Mouse (Mus musculus): ENCODE results near the gene Slc9a9. TPM values are rescaled to one million over a fixed set of nuclear protein-coding genes. Genes with fewer than 3 reads are reported as not detected.

Gene Slc9a9
- total RNA-seq, 2 experiments from 2014 or later, result 5.9 to 8.5 TPM

DNA sequence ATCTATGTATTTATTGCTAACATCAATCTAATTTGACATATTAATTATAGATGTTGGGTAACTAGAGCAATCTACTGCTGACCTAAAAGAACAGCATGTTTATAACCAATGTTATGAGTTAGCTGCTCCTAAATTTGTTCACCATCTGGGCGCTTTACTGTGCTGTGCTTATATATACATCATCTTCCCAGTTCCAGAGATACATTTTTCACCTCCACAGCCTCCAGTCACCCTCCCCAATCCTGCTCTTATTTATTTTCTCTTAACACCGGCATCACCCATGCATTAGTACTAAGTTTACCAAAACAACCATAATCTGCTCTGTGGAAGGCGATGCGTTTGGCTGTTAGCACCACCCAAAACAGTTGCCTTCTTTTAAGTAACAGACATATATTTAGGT is 391.0 kb downstream of the Slc9a9 start:
- no peak for ATAC-seq (replicated peaks; ENCODE audit: poor library complexity)

DNA sequence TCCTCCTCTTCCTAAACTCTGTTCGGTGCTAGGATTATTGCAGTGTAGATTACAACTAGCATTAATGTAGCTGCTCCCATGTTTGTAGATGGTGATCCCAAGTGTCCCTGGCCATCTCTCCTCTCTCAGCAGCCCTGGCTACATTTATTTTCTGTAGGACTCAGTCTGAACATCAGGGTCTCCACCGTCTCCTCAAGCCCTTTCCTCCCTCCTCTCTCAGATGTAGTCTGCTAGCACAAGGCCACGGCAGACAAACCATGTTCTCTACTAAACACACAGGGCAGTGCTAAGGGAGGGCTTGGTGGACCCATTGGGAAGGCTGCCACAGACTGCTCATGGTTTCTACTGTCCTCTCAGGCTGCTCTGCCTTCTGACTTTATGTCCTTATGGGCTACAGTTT is 397.3 kb downstream of the Slc9a9 start:
- no peak for ATAC-seq (replicated peaks; ENCODE audit: poor library complexity)

DNA sequence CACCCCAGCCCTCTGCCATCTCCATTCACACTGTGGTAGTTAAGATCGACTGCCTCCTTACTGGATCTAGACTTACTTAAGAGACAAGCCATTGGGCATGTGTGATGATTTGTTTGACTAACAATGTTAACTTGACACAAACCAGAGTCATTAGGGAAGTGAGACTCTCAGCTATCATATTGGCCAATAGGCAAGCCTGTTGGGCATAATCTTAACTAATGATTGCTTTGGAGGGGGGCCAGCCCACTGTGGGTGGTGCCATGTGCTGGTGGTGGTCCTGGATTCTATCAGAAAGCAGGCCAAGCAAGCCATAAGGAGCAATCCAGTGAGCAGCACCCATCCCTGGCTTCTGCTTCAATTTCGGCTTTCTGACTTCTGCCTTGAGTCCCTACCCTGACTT is 398.8 kb downstream of the Slc9a9 start:
- peak; percentile 30 for ATAC-seq (replicated peaks; ENCODE audit: poor library complexity)

DNA sequence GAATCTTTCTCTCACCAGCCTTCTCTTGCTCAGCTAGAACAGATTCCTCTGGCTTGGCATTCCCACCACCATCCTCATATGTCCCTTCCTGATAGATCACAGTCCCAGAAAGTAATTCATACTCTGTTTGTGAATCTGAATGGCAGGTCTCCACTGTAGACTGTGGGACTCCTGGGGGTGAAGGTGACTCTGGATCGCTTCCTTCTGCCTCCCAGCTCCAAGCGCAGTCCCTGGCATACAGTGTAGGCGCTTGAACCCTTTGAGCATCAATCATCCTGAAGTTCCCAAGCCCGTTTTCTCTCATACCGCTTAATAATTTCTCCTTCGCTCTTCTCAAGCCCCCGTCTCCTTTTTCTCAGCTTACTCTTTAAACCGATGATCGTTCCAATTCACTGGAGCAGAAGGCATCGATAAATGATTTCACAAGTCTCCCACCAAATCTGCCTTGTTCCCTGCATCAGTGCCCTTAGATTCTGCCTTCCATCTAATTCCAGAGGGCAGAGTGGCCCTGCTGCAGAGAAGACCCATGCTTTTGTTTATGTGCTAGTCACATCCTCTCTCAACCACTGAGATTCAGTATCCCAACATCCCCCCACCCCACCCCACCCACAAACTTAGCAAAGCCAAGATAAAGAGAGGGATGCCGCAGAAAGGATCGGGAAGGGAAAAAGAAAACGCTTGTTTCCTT is 401.3 kb downstream of the Slc9a9 start:
- ATAC-seq (replicated peaks; ENCODE audit: poor library complexity), result no peak

DNA sequence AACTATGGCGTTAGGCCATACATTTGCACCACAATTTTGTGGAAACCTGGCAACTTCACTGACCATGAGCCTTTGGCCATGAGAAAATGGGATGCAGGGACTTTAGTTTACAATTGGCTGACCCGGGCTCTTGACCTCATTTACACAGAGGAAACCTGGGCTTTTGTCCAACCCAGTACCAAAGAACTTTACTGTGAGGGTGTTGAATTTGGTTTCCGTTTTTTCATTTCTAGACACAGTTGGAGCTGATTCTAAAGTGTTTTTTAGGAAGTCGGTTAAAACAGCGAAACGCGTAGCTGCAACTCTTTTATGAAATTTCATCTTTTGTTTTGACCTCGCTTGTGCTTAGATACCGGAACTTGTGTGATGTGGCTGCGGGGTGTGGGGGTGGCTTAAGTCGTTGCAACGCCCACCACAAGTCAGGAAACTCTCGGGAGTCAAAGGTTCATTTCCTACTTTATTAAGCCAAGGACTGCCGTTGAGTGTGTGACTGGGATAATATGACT is 402.8 kb downstream of the Slc9a9 start:
- ATAC-seq (replicated peaks; ENCODE audit: poor library complexity), result peak; percentile 91

DNA sequence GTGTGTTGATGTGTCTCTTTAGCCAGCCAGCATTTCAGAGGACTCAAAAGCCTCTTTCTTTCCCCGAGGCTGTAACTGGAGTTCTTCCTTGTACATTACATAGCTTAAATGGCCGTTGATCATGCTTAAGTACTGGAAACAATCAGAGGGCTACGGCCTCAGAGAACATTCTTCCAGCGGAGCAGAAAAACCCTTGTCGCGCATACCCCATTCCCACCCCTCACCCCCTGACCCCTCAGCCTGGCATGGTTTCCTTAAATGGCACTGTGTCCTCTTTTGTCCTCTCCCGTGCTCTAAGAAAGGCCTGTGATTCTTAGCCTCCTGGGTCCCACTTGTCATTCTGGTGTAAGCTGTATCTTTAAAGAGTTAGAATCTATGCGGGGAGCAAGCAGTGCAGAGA is 404.0 kb downstream of the Slc9a9 start:
- no peak for ATAC-seq (replicated peaks; ENCODE audit: poor library complexity)

DNA sequence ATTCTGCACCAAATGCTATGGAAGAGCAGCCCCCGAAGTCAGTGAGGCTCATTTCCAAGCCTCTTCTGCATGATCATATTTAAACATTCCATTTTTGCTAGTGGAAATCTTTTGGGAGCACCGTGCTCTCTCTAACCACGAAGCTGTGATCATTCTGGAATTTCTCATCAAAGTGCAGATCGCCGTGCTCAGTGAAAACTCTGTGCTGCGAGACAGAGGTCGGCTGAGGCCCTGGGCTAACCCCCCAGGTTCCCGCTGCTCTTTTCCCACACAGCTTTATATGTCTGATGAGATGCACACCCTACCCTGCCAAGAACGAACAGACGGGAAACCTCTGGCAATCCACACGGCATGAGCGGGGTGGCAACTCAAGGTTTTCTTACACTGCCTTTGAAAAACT is 406.1 kb downstream of the Slc9a9 start:
- no peak for ATAC-seq (replicated peaks; ENCODE audit: poor library complexity)

DNA sequence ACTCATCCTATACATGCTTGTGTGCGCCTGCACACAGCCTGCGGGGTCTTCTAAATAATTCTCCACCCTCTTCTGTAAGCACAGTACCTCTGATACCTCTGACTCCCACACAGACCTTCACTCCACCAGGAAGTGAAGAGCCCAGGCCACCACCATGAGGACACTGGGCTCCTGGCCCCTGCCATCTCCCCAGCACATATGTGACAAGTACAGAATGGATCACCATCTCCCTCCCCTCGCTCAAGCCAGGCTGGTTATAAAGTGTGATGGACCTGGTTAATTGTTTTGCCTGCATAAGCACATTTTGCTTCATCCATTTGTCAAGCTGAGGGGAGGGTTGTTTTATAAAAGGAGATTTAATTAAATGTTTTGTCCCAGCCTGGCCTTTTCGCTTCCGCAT is 408.2 kb downstream of the Slc9a9 start:
- ATAC-seq (replicated peaks; ENCODE audit: poor library complexity), result no peak

DNA sequence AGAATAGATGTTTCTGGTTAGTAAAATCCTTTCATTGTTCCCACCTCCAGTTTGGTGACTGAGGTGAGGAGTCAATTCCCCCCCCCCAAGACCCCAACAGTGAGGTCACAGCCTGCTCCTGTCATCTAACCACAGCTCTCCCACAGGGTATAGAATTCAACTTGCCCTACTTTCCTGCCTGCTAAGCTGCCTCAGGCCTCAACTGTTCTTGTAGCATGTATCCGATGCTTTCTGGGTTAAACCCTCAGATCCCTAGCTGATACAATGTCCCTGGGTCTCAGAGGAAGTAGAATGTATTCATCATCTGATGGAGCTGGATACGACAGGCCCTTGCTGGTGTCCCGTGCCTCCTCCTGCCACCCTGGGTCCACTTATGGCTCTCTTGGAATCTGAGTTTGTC is 408.9 kb downstream of the Slc9a9 start:
- ATAC-seq (replicated peaks; ENCODE audit: poor library complexity), result no peak

DNA sequence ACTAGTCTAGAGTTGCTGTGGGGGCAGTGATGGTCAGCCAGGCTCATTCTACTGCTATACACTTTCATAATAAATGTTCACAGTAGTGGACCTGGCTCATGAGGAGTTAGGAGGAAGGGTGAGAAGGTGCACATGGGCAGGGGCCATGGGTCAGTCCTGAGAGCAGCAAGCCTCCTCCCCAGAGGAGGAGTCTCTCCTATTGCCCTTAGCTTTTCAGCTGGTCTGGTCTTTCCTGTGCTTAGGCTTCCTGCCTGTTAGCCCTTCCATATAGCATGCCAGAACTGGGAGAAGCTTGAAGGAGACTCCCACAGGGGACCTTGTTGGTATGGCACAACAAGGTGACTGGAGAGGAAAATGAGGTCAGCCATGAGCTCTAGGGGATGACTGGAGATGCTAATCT is 410.2 kb downstream of the Slc9a9 start:
- no peak for ATAC-seq (replicated peaks; ENCODE audit: poor library complexity)

DNA sequence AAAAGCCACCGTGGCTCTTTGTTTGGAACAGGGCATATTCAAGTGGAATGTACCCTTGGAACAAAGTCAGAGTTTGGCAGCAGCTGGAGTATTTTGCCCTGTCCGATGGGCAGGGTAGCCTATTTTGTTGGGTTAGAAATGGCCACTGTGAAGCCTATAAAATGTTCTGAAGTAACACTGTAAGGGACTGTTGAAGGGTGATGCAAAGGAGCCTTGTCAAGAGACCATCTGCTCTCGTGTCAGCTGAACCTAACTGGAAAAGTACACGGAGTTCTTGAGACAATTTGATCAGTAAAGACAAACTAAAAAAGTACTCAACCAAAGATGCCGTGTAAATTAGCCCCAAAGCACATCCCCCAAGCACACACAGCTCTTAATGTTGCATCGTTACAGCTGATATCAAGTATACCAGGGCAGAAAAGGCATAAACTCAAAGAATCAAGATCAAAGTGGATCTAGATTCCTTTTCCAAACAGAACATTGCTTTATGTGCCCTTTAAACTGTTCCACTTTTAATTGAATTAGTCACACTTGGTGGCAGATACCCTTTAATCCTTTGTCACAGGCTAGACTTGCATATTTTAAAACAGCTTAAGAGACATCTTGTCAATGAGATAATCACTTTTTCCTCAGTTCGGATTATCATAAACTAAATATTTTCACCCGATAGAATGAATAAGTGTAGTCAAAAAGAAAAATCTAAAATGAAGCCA is 416.6 kb downstream of the Slc9a9 start:
- ATAC-seq (replicated peaks; ENCODE audit: poor library complexity), result no peak

DNA sequence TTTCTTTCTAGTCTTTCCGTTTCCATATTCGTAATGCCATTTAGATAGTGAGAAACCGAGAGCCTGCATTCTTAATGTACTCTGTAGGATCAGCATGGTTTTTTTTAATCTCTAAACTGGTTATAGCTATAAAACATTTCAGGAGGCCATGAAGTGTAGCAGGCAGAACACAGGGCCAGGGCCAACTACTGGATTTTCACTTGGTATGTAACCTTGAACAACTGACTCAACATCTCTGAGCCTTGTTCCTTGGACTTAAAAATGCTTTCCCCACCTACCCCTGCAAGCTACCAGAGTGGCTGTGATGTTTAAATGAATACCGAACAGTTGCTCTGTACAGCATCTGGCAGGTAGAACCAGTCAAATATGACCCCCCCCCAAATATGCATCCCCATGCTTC is 418.5 kb downstream of the Slc9a9 start:
- no peak for ATAC-seq (replicated peaks; ENCODE audit: poor library complexity)

DNA sequence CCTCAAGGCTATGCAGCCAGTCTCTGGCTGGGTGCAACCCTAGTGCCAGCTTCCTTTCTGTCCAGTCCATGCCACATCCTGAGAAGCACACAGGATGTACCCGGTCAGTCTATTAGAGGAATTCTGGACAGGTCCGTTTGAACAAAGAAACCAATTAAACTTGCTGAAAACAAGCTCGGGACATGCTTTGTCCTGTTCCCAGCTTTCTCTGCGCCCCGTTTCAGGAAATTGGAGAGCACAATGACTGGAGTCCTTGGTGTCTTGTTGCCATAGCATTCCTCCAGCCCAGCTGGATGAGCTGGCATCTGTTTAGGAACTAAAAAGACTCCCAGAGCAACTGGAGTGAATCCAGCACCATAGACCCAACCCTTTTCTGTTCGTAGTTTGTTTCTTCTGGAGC is 419.3 kb downstream of the Slc9a9 start:
- no peak for ATAC-seq (replicated peaks; ENCODE audit: poor library complexity)

DNA sequence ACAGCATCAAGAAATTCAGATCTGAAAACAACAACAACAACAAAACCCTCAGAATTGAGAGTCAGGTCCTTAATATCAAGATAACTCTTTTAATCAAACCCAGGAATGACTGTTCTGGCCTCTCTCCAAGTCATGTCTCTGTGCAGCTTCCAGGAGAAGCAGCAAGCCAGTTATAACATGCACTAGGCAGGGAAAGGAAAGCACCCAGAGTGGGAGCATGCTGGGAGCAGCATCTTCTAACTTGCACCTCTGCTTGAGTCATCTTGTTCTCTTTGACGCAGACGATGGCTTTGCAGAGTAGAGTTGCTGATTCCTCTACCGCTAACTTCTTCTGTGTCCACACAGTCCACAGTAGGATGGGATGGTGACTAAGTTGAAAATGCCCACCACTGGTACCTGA is 426.8 kb downstream of the Slc9a9 start:
- no peak for ATAC-seq (replicated peaks; ENCODE audit: poor library complexity)

DNA sequence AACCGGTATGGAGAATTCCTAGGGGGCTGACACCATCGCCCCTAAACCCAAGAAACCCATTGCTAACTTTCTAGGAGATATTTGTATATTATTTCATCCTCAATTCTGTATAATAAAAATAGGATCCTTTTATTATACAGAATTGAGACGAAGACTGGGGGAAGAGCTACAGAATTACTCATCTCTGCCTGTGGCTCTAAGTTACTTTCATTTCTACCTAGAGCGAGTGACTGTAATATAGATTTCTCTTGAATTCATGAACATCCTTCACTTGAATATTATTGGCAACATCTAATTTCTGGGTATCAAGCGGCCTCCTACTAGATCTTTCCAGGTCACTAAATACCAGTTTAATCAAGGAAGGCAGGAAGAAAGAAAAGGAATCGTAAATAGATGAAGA is 436.1 kb downstream of the Slc9a9 start:
- ATAC-seq (replicated peaks; ENCODE audit: poor library complexity), result no peak

DNA sequence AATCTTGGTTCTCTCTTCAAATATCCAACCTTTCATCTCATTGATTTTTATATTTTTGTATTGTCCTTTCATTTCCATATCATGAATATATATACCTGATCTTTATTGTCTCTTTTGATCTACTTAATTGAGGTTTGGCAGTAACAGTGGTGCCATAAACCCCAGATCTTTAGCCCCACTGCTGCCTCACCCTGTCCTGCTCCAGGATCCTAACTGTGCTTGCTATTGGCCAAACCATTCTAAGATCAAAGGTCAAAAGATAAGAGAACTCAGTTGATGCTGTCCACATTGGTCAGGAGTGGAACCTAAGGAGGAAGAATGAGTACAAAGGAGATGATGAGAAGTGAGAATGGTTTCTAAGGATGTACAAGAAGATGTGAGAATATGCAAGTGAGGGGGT is 440.1 kb downstream of the Slc9a9 start:
- ATAC-seq (replicated peaks; ENCODE audit: poor library complexity), result no peak

DNA sequence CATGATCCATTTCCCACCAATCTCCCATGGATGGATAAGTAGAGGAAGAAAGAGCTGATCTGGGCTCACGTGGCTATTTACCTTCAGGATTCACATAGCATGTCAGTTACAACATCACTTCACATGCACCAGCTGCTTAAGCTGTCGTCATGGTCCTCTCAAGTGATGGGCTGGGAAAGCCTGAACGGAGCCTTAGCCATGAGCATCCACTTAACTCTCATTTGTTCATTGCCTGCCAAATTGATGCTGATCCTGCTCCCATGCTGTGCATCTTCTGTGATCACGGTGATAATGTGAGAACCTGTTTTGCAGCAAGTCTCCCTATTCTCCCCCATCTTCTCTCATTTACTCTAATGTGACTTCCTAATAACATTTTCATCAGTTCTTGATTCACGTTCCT is 441.1 kb downstream of the Slc9a9 start:
- no peak for ATAC-seq (replicated peaks; ENCODE audit: poor library complexity)

DNA sequence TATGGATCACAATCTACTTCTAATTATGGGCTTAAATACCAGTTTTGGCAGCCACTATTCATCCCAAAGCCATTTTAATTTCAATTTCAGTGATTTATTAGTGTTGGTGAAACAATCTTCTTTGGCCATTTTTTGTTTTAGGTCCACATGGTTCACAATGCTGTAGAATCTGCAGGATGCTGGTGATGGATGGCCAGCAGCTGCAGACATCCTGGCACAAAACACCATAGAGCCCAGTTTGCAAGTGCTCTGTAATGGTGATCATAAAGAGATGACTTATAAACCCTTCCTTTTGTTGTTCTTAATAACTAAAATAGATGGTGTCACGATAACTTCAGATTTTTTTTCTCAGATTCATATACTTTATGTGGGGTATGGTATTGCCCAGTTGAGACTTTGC is 442.0 kb downstream of the Slc9a9 start:
- ATAC-seq (replicated peaks; ENCODE audit: poor library complexity), result no peak

DNA sequence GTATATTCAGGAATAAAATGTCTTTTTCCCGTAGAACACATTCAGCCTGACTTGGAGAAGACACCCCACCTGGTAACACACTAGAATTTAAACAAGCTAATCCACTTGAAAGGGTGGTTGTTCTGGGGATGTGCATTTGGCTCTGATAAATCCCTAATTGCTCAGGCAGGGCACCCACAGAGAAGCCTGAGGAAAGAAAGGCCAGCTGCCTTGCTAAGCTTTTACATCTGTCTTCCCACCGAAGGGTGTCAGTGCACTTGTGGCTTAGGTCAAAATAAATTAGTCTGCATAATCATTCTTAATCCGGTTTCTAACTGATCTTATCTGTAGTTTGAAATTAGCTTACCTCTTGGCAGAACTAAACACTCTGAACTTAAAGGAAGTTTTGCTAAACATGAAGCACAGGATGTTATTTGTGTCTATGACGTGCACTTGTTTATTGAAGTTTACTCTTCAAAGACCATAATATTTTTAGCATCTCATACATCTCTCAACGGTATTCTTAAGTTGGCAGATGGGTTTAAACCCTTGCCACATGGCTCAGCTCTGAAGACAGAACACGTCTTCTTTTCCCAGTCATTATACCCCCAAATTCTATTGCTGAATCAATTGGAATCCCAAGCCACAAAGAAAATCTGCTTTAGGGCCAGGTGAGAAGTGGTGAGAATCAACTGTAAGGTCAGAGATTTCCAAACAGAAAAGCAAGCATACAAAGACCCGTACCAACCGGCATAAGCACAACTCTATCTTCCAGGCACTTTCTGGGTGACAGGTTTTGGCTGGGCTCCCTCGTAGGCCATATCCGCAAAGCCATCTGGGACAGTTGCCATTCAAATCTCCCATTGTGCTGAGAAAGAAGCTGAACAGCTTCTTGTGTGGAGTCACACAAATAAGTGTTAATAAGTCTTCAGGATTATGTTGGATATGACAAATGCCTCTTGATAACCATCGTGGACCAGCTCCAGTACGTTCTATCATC is 443.7 kb downstream of the Slc9a9 start:
- ATAC-seq (replicated peaks; ENCODE audit: poor library complexity), result no peak

DNA sequence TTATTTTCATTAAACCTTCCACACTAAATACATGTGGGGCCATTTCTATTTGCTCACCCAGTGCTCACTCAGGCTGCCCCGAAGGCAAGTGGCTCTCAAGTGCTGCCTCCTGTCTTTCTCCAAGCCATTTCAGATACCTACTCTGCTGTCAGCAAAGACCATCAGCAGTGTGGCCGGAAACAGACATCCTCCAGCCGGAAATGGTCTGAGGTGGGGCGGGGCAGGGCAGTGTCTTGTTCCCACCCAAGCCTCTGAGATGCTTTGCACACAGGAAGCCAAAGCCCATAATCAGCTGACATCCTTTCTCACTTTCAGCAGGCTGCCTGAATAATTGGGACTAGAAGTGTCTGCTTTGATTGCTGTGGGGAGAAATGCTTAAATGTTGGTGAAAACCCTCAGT is 450.4 kb downstream of the Slc9a9 start:
- peak; percentile 98 for ATAC-seq (replicated peaks; ENCODE audit: poor library complexity)

DNA sequence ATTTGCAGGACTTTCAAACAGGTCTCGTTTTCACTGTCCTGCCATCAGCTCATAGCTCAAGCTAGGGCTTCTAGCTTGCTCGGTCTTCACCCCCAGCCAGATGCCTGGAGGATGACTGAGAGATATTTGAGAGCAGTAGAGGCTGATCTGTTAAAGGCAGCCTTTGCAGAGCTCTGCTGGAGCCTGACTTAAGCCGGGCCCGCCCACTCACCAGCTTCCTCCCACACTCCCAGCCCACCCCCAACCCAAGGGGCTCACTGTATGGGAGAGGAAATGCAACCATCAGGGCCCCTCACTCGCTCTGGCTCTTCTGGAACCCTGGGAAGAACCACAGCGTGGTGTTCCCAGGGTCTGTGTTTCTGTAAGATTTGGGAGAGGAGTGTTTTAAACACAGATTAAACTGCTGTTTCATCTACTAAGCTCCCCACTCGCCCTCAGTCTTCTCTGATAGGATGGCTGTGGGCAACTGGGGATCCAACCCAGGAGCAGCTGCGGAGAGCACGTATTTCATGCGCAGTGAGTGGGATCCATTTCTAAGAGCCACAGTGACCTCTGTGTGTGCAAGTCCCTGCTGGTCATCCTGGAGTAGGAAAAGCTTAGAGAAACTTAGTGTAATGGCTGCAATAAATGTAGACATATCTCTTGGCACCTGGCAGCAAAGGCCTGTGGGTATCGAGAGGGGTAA is 451.6 kb downstream of the Slc9a9 start:
- ATAC-seq (replicated peaks; ENCODE audit: poor library complexity), result peak; percentile 45

Data from megakaryocyte progenitor cell, adult 5-6 weeks (primary cell).